Mouse (Mus musculus): Measurements from ENCODE around the gene Sfpq. TPM values are rescaled to one million over a fixed set of nuclear protein-coding genes. Genes with fewer than 3 reads are reported as not detected.

Sfpq gene
- 190 TPM for polyA plus RNA-seq (2017; shearing (Covaris generic))

DNA sequence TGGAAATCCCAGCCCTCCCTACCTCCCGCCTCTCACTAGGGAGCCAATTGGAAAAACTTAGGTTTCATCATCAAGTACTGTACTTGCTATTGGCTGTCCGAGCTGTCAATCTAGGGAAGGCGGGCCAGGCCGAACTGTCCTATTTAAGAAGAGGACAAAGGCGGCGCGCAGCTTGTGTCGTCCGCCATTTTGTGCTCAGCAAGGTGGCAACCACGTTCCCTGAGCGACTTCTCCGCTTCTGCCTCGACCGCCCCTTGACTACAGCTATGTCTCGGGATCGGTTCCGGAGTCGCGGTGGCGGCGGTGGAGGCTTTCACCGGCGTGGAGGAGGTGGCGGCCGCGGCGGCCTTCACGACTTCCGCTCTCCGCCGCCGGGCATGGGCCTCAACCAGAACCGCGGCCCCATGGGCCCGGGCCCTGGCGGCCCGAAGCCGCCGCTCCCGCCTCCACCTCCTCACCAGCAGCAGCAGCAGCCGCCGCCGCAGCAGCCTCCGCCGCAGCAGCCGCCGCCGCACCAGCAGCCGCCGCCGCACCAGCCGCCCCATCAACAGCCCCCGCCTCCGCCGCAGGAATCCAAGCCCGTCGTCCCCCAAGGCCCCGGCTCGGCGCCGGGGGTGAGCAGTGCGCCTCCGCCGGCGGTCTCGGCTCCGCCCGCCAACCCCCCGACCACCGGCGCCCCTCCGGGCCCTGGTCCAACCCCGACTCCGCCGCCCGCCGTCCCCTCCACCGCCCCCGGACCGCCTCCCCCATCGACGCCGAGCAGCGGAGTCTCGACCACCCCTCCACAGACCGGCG, at the start of gene Sfpq:
TSS of gene Sfpq (plus strand) at position 174 of the 795 bp plus-strand sequence.

DNA sequence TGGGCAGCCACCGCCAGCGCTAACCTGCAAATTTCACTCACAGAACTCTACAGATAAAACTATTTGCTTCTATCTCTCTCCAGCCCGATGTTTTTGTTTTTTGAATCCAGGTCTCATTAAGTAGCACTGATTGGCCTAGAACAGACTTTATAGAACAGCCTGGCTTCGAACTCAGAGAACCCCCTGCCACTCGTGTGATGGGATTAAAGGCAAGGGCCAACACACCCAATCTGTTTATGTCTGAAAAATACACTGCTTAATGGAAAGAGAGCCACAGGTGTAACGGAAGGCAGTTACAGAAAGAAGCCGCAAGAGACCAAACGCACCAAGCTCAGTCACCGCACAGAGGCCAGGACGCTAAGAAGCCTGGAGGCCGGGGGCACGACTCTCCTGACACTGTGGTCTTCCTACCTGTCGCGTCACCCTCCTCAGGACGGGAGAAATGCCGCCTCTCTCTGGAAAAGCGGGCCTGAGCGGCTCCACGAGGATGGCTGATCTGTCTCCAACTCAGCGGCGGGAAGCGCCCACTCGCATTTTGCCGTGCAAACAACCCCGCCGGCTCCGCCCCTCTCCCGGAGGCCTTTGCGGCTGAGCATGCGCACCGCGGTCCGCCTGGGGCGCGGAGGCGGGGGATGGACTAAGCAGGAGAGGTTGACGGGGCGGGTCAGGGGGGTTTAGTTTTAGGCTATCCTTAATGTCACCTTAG, 39.6 kb downstream of the Sfpq start, which contains the start of gene Zmym1:
TSS of gene Zmym1 (minus strand) at position 568 of the 706 bp plus-strand sequence.

DNA sequence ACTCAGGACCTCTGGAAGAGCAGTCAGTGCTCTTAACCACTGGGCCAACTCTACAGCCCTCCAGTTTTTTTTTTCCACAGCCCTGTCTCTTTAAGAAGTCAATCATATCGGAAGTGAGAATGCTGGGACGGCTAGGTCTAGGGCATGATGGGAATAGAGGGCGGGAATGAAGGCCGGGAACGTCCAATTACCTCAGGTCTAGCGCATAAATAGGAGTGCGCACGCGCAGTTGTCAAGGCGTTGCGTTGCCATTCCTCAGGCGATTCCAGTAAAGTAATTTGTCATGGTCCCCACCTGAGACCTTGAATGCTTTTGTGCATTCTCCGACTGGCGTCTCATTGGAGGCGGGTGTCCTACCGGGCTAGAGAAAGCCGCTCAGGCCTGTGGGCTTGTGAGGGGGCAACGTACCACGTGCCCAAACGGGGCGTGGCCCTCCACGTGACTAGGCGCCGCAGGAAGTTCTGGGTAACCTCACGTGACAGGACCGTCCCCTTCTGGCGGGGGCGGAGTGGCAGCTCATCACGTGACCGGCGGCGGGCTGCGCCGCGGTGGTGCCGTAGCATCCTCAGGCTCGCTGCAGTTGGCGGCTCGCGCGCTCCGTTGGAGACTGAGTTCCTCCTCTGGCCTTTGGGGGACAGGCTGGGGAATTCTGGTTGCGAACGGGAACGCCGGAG, 55.9 kb downstream of the Sfpq start, which contains the start of gene Zmym6:
TSS of gene Zmym6 (plus strand) at position 509 of the 674 bp plus-strand sequence.

Other genes with a start within 250 kb of the Sfpq start
- 39.2 TPM for gene Zmym4, start 53.2 kb upstream of the Sfpq start, polyA plus RNA-seq (2017; shearing (Covaris generic))
- 58.3 TPM for gene Zmym1, start 39.8 kb downstream of the Sfpq start, polyA plus RNA-seq (2017; shearing (Covaris generic))
- 24.0 TPM for gene Zmym6, start 56.1 kb downstream of the Sfpq start, polyA plus RNA-seq (2017; shearing (Covaris generic))
- 7.1 TPM for gene Tmem35b, start 102.4 kb downstream of the Sfpq start, polyA plus RNA-seq (2017; shearing (Covaris generic))
- not detected for gene Dlgap3, start 147.9 kb downstream of the Sfpq start, polyA plus RNA-seq (2017; shearing (Covaris generic))
- 21.4 TPM for gene Smim12, start 222.5 kb downstream of the Sfpq start, polyA plus RNA-seq (2017; shearing (Covaris generic))